Mouse (Mus musculus): ENCODE results near the gene Abl1.
A peak's percentile ranks its signal among the peaks of the same experiment; 100 is the strongest.
"Not testable (repeated sequence)": the region's sequence is repeated elsewhere in the genome, so short reads cannot be mapped to it uniquely, and the experiment has no call there.

Gene Abl1

DNA sequence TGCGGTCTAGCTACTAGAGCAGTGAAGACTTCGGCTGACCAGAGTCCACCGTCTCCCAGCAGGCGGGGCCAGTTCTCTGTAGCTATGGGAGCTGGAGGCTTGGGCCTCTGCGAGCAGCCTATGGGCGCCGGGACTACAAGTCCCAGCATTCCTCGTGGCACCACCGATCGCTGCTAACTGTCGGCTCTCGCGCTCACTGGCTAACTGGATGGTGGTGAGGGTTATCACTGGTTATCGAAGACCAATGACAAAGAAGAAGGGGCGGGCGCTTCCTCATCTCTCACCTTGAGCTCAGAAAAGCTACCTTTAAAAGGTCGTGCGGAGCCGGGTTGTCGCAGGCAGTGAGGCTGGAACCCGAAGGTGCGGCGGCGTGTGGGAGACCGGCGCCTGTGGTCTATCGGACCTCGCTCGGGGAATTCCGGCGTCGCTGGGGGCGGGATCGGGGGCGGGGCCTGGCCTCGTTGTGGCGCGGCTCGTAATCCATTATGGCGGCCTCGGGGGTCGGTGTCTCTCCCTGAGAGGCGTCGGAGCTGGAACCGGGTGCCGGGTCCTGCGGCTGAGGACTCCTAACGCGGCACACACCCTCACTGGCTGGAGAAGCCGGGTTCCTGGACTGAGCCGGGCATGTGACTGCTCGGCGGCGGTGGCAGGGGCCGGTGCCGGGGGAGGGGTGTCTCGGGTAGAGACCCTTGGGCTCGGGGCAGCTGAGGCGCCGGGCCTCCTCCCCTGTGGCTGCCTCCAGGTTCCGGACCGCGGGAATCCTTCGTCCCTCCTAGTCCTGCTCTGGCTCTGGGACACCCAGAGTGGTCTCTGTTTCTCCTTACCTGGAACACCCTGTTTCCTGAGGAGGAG lies at the start of gene Abl1:
Abl1 (plus strand) TSS at position 303 of the 852 bp plus-strand sequence.
- DNase-seq (ENCODE audit: extremely low read depth, insufficient read length, low spot score): peak; percentile 93

DNA sequence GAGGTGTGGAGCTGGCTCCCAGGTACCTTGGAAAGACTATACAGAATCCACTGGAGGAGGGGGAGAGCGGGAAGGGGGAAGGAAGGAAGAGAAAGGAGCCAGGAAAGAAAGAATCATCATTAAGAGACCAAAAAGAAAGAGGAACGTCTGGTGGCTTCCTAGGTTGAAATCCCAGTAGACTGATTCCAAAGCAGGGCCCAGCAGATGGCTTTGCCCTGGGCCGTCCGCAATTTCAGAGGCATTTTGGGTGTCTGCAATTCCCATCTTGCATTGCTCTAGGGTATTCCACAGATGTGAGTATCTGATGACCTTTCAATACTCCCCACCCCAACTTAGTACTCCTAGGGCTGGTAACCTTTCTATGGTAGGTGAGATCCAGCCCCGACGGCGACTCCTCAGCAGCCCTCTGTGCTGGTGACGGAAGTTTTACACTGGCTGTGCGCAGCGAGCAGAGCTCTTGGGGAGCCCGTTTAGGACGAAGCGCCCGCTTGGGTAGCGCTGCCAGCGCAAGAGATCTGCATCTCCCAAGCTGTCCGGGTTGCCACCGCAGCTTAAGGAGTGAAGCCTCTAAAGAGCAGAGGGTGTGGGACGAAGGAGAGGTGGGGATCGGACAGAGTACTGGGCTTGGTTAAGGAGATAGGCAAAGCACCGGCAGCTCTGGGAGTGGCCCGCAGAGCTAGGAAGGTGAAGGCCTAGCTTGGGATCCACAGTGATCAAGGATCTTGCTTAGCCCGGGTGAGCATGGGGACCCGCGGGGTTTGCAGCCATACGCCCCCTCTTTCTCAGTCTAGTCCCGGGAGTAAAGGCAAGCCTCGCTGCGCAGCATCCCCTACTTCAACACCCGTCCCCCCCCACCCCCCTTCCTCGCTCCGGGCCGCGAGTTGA lies 49.4 kb upstream of the Abl1 start:
- DNase-seq (ENCODE audit: extremely low read depth, insufficient read length, low spot score): no peak

DNA sequence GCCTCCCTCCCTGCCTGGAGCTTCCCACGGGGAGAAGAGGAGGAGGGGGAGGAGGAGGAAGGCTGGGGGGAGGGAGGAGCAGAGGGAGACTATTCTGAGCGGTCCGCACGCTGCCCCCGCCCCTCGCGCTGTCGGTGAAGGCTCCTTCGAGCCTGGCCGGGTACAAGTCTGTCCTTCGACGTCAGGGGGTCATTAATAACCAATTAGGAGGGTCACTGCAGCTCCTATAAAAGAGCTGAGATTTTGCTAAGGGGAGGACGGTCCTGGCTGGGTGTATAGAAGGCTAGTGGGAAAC lies 48.8 kb upstream of the Abl1 start:
- DNase-seq (ENCODE audit: extremely low read depth, insufficient read length, low spot score): no peak

GRCm38 (mm10) chr2:31639901-31640608 lies 48.1 kb upstream of the Abl1 start, which contains the start of gene Prdm12:
Gene Prdm12, plus strand, starts transcription at chr2:31640037.
- no peak for DNase-seq (ENCODE audit: extremely low read depth, insufficient read length, low spot score)

DNA sequence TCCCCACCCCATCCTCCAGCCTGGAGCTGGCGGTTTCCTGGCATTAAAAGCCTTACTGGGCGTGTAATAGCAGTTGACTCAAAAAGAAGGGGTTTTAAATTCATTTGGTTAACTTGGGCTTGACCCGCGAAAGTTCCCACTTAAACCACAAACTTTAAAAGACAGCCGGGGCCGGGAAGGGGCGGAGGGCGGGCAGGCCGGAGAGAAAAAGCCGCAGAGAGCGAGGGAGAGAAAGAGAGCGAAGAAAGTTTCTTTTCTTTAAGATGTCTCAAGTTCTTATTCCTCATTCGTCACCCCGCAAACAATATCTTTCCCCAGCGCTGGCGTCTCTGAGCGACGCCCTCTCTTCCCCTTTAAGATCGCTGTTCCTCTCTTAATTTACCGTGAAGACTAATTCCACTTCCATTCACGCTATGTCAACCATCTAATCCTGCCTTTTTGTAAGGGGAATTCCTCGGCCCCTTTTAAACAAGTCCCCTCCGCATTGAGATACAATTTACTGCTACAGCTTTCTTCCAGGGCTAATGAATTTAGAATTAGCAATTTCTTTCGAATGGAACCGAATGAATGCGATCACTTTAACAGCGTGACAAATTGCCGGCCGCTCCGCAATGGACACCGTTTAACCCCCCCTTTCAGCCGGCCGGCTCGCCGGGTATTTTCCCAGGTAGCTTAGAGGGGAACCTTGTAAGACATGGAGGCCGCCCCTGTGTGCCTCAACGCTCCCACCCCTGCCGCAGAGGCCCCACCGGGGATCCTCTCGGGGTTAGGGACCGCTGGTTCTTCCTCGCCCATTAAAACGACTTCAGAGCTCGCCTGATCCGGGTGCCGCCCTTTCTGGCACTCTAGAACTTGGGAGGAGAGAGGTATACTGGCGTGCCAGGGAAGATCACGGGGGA lies 47.3 kb upstream of the Abl1 start:
- DNase-seq (ENCODE audit: extremely low read depth, insufficient read length, low spot score): no peak

DNA sequence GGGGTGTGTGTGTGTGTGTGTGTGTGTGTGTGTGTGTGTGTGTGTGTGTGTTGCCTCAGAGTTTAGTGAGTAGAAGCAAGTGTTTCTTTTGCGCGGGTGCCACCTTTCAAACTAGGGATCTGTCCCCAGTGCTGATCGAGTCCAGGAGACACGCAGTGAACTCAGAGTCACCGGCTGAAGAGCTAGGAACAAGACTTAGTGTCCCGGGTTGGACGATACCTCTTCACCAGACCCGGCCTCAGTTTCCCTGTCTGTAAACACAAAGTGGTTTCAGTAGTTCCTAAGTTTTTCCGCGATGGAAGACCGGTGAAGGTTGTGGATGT lies 46.7 kb upstream of the Abl1 start:
- DNase-seq (ENCODE audit: extremely low read depth, insufficient read length, low spot score): no peak

GRCm38 (mm10) chr2:31641929-31642328 lies 46.2 kb upstream of the Abl1 start:
- no peak for DNase-seq (ENCODE audit: extremely low read depth, insufficient read length, low spot score)

GRCm38 (mm10) chr2:31653971-31654853 lies 34.0 kb upstream of the Abl1 start:
- DNase-seq (ENCODE audit: extremely low read depth, insufficient read length, low spot score): no peak

GRCm38 (mm10) chr2:31654854-31655559 lies 33.2 kb upstream of the Abl1 start:
- DNase-seq (ENCODE audit: extremely low read depth, insufficient read length, low spot score): no peak

- DNase-seq (ENCODE audit: extremely low read depth, insufficient read length, low spot score): no peak
Observed at GRCm38 (mm10) chr2:31656374-31656773, 31.8 kb upstream of the Abl1 start.

GRCm38 (mm10) chr2:31662939-31663803 lies 25.0 kb upstream of the Abl1 start:
- no peak for DNase-seq (ENCODE audit: extremely low read depth, insufficient read length, low spot score)

- no peak for DNase-seq (ENCODE audit: extremely low read depth, insufficient read length, low spot score)
Observed at GRCm38 (mm10) chr2:31663804-31664180, 24.4 kb upstream of the Abl1 start.

DNA sequence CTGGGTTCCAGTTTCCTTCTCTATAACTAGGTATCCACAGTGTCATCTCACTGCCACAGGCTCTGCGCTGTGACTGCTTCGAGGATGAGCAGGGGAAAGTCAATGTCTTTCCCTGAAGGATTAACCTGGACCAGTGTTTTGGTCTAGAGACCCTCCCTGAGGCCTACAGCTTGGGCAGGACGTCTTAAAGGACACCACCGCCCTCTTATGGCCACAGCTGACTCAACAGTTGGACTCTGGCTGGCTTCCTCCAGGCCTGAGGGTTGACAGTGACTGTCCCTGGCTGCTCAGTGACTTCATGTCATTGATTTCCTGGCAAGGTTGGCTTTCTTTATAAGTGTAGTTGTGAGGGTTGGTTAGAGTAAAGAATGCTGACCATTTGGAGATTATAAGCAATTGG lies 20.8 kb upstream of the Abl1 start:
- no peak for DNase-seq (ENCODE audit: extremely low read depth, insufficient read length, low spot score)

DNA sequence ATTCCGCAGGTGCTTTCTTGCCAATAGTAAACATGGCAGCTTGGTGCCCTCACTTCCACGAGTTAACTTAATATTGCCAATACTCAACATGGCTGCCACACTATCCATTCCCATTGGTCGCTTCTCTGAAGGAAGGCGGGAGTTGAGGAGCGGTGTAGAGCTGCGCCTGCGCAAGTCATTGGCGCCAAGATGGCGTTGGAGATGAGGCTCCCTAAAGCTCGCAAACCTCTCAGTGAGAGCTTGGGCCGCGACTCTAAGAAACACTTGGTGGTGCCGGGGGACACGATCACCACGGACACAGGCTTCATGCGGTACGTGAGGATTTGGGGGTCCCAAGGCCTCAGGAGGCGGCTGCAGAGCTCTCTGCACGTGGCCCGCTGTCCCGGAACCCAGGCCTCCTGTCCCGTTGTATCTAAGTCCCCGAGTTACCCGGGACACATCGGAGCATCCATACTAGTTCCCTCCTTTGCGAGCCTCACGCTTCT lies 17.6 kb upstream of the Abl1 start, which contains the start of gene Exosc2:
Exosc2 (plus strand) TSS at position 165 of the 485 bp plus-strand sequence.
- peak; percentile 90 for DNase-seq (ENCODE audit: extremely low read depth, insufficient read length, low spot score)

- no peak for DNase-seq (ENCODE audit: extremely low read depth, insufficient read length, low spot score)
Observed at GRCm38 (mm10) chr2:31678641-31679040, 9.5 kb upstream of the Abl1 start.

- DNase-seq (ENCODE audit: extremely low read depth, insufficient read length, low spot score): not testable (repeated sequence)
Observed at GRCm38 (mm10) chr2:31681051-31681707, 7.0 kb upstream of the Abl1 start.

- DNase-seq (ENCODE audit: extremely low read depth, insufficient read length, low spot score): no peak
Observed at GRCm38 (mm10) chr2:31681731-31682235, 6.4 kb upstream of the Abl1 start.
